Mouse (Mus musculus) C2C12 (cell line): ENCODE data around the gene Atp8b5. TPM values are rescaled to one million over a fixed set of nuclear protein-coding genes. Genes with fewer than 3 reads are reported as not detected.

Source experiments
- H3K27me3 ChIP-seq: one replicate; pipeline ENCODE4 v1.6.1; 2011; ENCODE audit not compliant: control insufficient read depth, insufficient read depth, insufficient read length
- H3K36me3 ChIP-seq: one replicate; pipeline ENCODE4 v1.6.1; 2011; ENCODE audit not compliant: control insufficient read depth, insufficient read depth
- H3K4me3 ChIP-seq: one replicate; pipeline ENCODE4 v1.5.1; 2011; ENCODE audit warnings: mild to moderate bottlenecking, control low read depth; ENCODE audit not compliant: poor library complexity, insufficient read depth, severe bottlenecking
- H3K79me2 ChIP-seq: one replicate; pipeline ENCODE4 v1.6.1; 2011; ENCODE audit not compliant: control insufficient read depth, insufficient read depth
- H3K79me3 ChIP-seq: one replicate; pipeline ENCODE4 v1.6.1; 2011; ENCODE audit warnings: low read depth, control low read depth
- H3ac ChIP-seq: one replicate; pipeline ENCODE3; 2011; ENCODE audit warnings: low read depth; ENCODE audit not compliant: control insufficient read depth, insufficient read length
- CEBPB ChIP-seq: IDR thresholded peaks from one replicate; pipeline ENCODE4 v1.6.1; 2011; ENCODE audit warnings: low read depth, mild to moderate bottlenecking, control low read depth, moderate library complexity
- CTCF ChIP-seq: IDR thresholded peaks from one replicate; pipeline ENCODE4 v1.5.1; 2011; ENCODE audit not compliant: control insufficient read depth, insufficient read depth, insufficient read length
- FOSL1 ChIP-seq: IDR thresholded peaks from one replicate; pipeline ENCODE4 v1.8.0; 2011; ENCODE audit warnings: mild to moderate bottlenecking, low read length; ENCODE audit not compliant: poor library complexity, insufficient read depth, severe bottlenecking
- MAX ChIP-seq: IDR thresholded peaks from one replicate; pipeline ENCODE4 v1.6.1; 2011; ENCODE audit warnings: mild to moderate bottlenecking, control low read depth
- MYOD1 ChIP-seq: IDR thresholded peaks from one replicate; pipeline ENCODE4 v1.6.1; 2011; ENCODE audit warnings: low read depth; ENCODE audit not compliant: control insufficient read depth, insufficient read length
- MYOG ChIP-seq: IDR thresholded peaks from one replicate; pipeline ENCODE4 v1.6.1; 2011; ENCODE audit not compliant: control insufficient read depth, insufficient read length; ENCODE audit errors: extremely low read depth
- USF1 ChIP-seq: IDR thresholded peaks from one replicate; pipeline ENCODE4 v1.6.1; 2011; ENCODE audit warnings: low read depth, mild to moderate bottlenecking, control low read depth, moderate library complexity
- long read RNA-seq, 2 experiments: library from polyadenylated mRNA; unstranded; transcript quantifications; one replicate each; pipeline ENCODE4 v2.0.0; 2019 to 2020
- polyA plus RNA-seq: library from polyadenylated mRNA; unstranded; fragments of >200 nt; fragmentation: generic; extraction: Trizol; gene quantifications from one replicate; pipeline ENCODE4 v1.2.1, GENCODE M21; 2012; ENCODE audit warnings: missing spikeins

Atp8b5 gene
- 0.04 TPM for polyA plus RNA-seq
- long read RNA-seq, experiment 1, partial matches to known transcripts: 1 of 1 reads
- long read RNA-seq, experiment 1, other reads (novel, unspliced or antisense): 0 of 1 reads
- long read RNA-seq, experiment 2, partial matches to known transcripts: 0 of 1 reads
- long read RNA-seq, experiment 2, other reads (novel, unspliced or antisense): 1 of 1 reads

DNA sequence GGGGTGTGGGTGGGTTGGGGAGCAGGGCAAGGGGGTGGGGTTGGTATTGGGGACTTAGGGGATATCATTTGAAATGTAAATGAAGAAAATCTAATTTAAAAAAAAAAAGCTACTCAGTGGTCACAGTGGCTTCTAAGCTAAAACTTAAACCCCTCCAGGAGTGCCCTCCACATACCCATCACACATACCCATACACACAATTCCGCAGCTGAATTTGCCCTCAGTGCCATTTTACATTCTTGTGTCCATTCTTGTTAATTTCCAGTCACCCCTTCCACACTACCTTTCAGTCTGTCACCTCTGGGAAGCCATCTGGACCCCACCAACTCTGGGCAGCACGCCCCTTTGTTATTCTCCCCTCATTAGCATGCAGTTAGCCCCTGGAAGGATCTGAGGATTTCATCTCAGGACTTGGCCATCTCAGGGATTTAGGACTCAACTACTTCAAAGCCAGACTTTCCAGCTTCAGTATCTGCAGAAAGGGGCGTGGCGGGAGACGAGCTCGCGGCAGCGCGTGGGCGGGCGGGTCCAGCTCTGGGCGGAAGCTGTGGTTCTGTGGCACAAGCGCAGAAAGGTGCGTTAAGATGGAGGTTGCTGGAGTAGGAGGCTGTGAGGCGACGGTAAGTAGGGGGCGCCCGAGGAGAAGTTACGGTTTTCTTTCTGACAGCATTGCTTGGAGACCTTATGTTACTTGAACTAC is at the start of gene Atp8b5:
TSS of gene Atp8b5 (plus strand) at position 537 of the 700 bp plus-strand sequence.
- Histone ChIP-seq H3K79me3 (no peaks in the 10 kb centered on the region), H3K4me3 (no peak within 1 kb of the TSS), H3K79me2 (no peaks in the 10 kb centered on the region), H3ac (peak within 1 kb of the TSS; percentile 57), H3K36me3 (no peaks in the 10 kb centered on the region), H3K27me3 (no peaks in the 10 kb centered on the region)
- peak; percentile 65 for TF ChIP-seq CTCF
- TF ChIP-seq MYOG: no peak
- peak; percentile 27 for TF ChIP-seq MAX

DNA sequence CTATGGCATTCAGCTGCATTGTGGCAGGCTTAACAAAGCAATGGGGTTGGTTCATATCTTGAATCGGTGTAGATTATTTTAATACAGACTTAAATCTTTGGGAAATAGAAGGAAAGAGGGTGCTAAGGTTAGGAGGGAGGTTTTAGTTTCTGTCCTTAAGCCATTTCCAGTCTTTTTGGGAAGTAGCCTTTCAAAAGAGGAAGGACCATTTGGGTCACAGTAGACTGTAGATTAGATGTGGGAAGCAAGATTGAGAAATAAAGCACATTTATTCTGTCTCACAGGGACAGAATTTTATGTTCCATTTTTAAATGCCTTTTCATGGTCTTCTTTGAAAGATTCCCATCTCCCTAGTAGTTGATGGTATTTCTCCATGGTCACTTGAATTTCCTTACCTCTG is 49.0 kb upstream of the Atp8b5 start:
- peaks cover 18% of the 10 kb centered on the region for H3K27me3 ChIP-seq
- no peak overlapping the region for H3ac ChIP-seq
- no peaks in the 10 kb centered on the region for H3K36me3 ChIP-seq
- no peak overlapping the region for H3K4me3 ChIP-seq
- TF ChIP-seq MYOG (no peak), CEBPB (no peak), MAX (no peak), FOSL1 (no peak), MYOD1 (no peak), USF1 (no peak), CTCF (no peak)
- H3K79me3 ChIP-seq: no peaks in the 10 kb centered on the region
- H3K79me2 ChIP-seq: no peaks in the 10 kb centered on the region

DNA sequence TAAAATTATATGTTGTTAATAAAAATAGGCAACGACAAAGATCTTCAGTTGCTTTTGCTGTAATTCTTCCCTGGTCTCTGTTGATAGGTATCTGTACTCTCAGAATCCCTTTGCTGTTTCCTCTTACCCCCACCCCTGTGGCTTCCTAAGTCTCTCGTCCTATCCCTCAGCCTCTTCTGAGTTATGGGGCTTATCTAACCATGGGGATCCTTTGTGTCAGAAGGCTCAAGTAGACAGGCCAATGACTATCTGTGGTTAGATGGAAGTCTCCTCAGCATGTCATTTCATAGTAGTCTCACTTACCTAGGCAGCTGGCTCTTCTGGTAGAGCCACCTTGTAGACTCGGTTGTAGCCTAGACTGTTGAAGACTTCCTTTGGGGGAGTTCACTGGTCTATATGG is 35.1 kb upstream of the Atp8b5 start:
- H3K79me2 ChIP-seq: no peaks in the 10 kb centered on the region
- no peaks in the 10 kb centered on the region for H3K36me3 ChIP-seq
- no peaks in the 10 kb centered on the region for H3K79me3 ChIP-seq
- H3K4me3 ChIP-seq: no peak overlapping the region
- H3ac ChIP-seq: no peak overlapping the region
- peaks cover 15% of the 10 kb centered on the region for H3K27me3 ChIP-seq
- TF ChIP-seq MYOG: no peak
- no peak for TF ChIP-seq USF1
- TF ChIP-seq CTCF: no peak
- TF ChIP-seq MYOD1: no peak
- no peak for TF ChIP-seq CEBPB
- TF ChIP-seq MAX: no peak
- TF ChIP-seq FOSL1: no peak

DNA sequence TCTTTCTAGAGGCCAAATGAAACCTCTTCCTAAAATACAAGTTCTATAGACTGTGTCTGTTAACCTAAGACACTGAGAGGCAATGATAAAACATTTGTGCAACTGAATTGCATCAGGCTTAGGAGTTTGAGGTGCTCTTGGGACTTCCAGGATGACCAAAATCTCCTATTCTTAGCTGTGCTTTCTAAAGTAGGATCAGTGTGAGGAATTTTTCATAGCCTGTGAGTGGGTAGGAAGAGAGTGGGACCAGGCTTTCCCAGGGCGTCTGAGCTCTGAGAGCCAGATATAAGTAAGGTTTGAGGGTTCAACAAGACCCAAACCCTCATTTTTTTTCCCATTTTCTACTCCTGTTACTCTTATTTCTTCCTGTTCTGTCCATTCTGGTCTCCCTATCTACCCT is 34.0 kb upstream of the Atp8b5 start:
- H3ac ChIP-seq: no peak overlapping the region
- TF ChIP-seq CEBPB (no peak), MAX (no peak), MYOD1 (no peak), MYOG (no peak), CTCF (no peak)
- H3K4me3 ChIP-seq: no peak overlapping the region

DNA sequence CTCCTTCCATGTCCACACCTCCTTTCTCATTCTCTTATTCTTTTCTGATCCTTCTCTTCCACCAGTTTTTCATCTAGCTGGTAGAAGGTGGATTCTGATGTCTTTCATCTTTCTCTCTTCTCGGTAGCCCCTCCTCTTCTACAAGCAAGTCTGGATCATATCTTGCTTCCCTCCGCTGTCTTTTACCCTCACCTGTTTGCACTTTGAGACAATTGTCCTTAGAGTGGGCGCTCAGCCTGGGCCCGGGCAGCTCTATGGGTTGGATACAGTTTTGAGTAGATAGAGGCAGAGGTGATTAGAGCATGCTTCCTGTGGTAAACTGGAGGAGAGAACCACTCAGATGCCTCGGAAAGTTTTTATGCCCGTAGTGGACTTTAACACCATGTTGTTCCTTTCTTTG is 33.5 kb upstream of the Atp8b5 start:
- Histone ChIP-seq H3K36me3 (no peaks in the 10 kb centered on the region), H3K27me3 (peaks cover 22% of the 10 kb centered on the region), H3K79me3 (no peaks in the 10 kb centered on the region), H3ac (no peak overlapping the region), H3K79me2 (no peaks in the 10 kb centered on the region), H3K4me3 (no peak overlapping the region)
- no peak for TF ChIP-seq CEBPB
- TF ChIP-seq MYOD1: no peak
- no peak for TF ChIP-seq USF1
- no peak for TF ChIP-seq CTCF
- no peak for TF ChIP-seq MYOG
- TF ChIP-seq FOSL1: no peak
- no peak for TF ChIP-seq MAX

More for the DNA sequence above, 34.0 kb upstream of the Atp8b5 start:
- Histone ChIP-seq H3K27me3 (peaks cover 19% of the 10 kb centered on the region), H3K36me3 (no peaks in the 10 kb centered on the region), H3K79me2 (no peaks in the 10 kb centered on the region), H3K79me3 (no peaks in the 10 kb centered on the region)

DNA sequence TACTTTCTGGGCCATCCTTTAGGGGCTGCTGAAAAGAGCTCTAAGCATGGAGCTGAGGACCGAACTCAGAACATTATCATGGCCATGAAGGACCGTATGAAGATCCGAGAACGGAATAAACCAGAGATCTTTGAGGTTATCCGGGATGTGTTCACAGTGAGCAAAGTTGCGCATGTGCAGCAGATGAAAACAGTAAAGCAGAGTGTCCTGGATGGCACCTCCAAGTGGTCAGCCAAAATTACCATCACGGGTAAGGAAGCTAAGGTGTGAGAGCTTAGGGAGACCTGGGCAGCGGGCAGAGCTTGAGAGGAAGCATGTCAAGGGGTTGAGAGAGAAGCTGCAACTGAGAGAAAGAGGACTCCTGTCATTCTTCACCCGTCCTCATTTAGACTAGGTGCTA is 30.1 kb upstream of the Atp8b5 start:
- Histone ChIP-seq H3K27me3 (peaks cover 20% of the 10 kb centered on the region), H3K36me3 (no peaks in the 10 kb centered on the region)
- TF ChIP-seq MYOG: no peak
- no peak for TF ChIP-seq CEBPB
- no peak for TF ChIP-seq FOSL1
- TF ChIP-seq MAX: no peak
- no peak for TF ChIP-seq USF1

More for the DNA sequence above, 30.1 kb upstream of the Atp8b5 start:
- no peaks in the 10 kb centered on the region for H3K79me3 ChIP-seq
- no peak overlapping the region for H3K4me3 ChIP-seq
- no peak overlapping the region for H3ac ChIP-seq
- no peaks in the 10 kb centered on the region for H3K79me2 ChIP-seq
